In genomic region chr14:57675481-57675880, GRCm38 (mm10) we compare ENCODE assay signal across 22 mouse cellular contexts. TPM values are rescaled to one million over a fixed set of nuclear protein-coding genes. Genes with fewer than 3 reads are reported as not detected.
A peak's percentile ranks its signal among the peaks of the same experiment; 100 is the strongest.
DNase-seq lines count a peak whose midpoint lies in the region; ATAC-seq and TF ChIP-seq lines count a peak whose summit lies in the region.
"Had no signal": no experiment of that assay in that cellular context is flagged by ENCODE, and none has a peak within 500 bp of the region (broad histone marks: within the 10 kb centered on the region; RNA-seq: fewer than 3 reads in every experiment).

No protein-coding gene starts in this region.

- H3K4me3 ChIP-seq in embryonic facial prominence, embryonic 11.5 days (ENCODE audit: low read depth, low read length): no peak overlapping the region
- H3K4me3 ChIP-seq in embryonic facial prominence, embryonic 10.5 days: no peak overlapping the region
- H3K4me3 ChIP-seq in hindbrain, postnatal 0 days (ENCODE audit: low read length): no peak overlapping the region
- H3K4me3 ChIP-seq in hindbrain, embryonic 16.5 days (ENCODE audit: low read length): no peak overlapping the region
- H3K4me3 ChIP-seq in lung, postnatal 0 days (ENCODE audit: low read depth, low read length): no peak overlapping the region
- H3K4me3 ChIP-seq: forebrain, embryonic 12.5 days; heart, embryonic 15.5 days; hindbrain, embryonic 13.5 days had no signal

- no peak overlapping the region for H3K27ac ChIP-seq in embryonic facial prominence, embryonic 11.5 days (replicated peaks; ENCODE audit: low read depth, low read length)
- H3K27ac ChIP-seq in embryonic facial prominence, embryonic 10.5 days (replicated peaks): no peak overlapping the region
- no peak overlapping the region for H3K27ac ChIP-seq in hindbrain, postnatal 0 days
- no peak overlapping the region for H3K27ac ChIP-seq in hindbrain, embryonic 16.5 days (ENCODE audit: low read depth, low read length)
- no peak overlapping the region for H3K27ac ChIP-seq in lung, postnatal 0 days (ENCODE audit: low read length)
- H3K27ac ChIP-seq: forebrain, embryonic 12.5 days; heart, embryonic 15.5 days; hindbrain, embryonic 13.5 days had no signal

- peak; percentile 48 for DNase-seq in embryonic facial prominence, embryonic 11.5 days (ENCODE audit: low spot score)
- DNase-seq in embryonic facial prominence, embryonic 10.5 days (ENCODE audit: low spot score): no peak
- peak; percentile 17 for DNase-seq in hindbrain, postnatal 0 days (ENCODE audit: low spot score)
- DNase-seq in lung, postnatal 0 days (ENCODE audit: low spot score): peak; percentile 22
- DNase-seq in lung, postnatal 25 days (ENCODE audit: low spot score): no peak
- DNase-seq in brain, embryonic 18.5 days (ENCODE audit: low read depth, low spot score): peak; percentile 4
- no peak for DNase-seq in urinary bladder, adult 18-20 months (ENCODE audit: low spot score in 2 of 2)
- DNase-seq: adrenal gland, adult 2 months; adrenal gland, postnatal 25 days; cerebellum, adult 11-12 months; cerebellum, adult 9-10 months; cerebellum, postnatal 36 days; forebrain, postnatal 0 days; gastrocnemius, postnatal 36 days; heart, postnatal 14 days had no signal

- ATAC-seq in embryonic facial prominence, embryonic 11.5 days (replicated peaks; ENCODE audit: insufficient number of reproducible peaks, low FRiP score, low TSS enrichment, low read depth): no peak
- ATAC-seq in hindbrain, postnatal 0 days: no peak
- no peak for ATAC-seq in hindbrain, embryonic 16.5 days
- ATAC-seq in lung, postnatal 0 days: no peak
- ATAC-seq: forebrain, postnatal 0 days; intestine, embryonic 16.5 days had no signal

- 47% methylated on average over 2 of the region's 2 CpGs for WGBS in embryonic facial prominence, embryonic 11.5 days
- WGBS in embryonic facial prominence, embryonic 10.5 days: 58% methylated on average over 2 of the region's 2 CpGs
- 49% methylated on average over 2 of the region's 2 CpGs for WGBS in hindbrain, postnatal 0 days
- WGBS in hindbrain, embryonic 16.5 days: 56% methylated on average over 2 of the region's 2 CpGs
- WGBS in lung, postnatal 0 days: 34% methylated on average over 2 of the region's 2 CpGs

- no peaks in the 10 kb centered on the region for H3K4me1 ChIP-seq in embryonic facial prominence, embryonic 11.5 days (ENCODE audit: control insufficient read depth, insufficient read depth, low read length)
- no peaks in the 10 kb centered on the region for H3K4me1 ChIP-seq in embryonic facial prominence, embryonic 10.5 days
- H3K4me1 ChIP-seq in hindbrain, postnatal 0 days (ENCODE audit: insufficient read depth, low read length): no peaks in the 10 kb centered on the region
- no peaks in the 10 kb centered on the region for H3K4me1 ChIP-seq in hindbrain, embryonic 16.5 days (ENCODE audit: control insufficient read depth, insufficient read depth, low read depth, low read length)
- H3K4me1 ChIP-seq in lung, postnatal 0 days (ENCODE audit: insufficient read depth, low read depth, low read length): no peaks in the 10 kb centered on the region
- H3K4me1 ChIP-seq: forebrain, embryonic 12.5 days; heart, embryonic 15.5 days; hindbrain, embryonic 13.5 days had no signal

- no peak for TF ChIP-seq CTCF in hindbrain, postnatal 0 days (IDR thresholded peaks at IDR 0.05; ENCODE audit: low read depth)
- TF ChIP-seq CTCF in lung, postnatal 0 days (IDR thresholded peaks at IDR 0.05): no peak

- no peaks in the 10 kb centered on the region for H3K36me3 ChIP-seq in embryonic facial prominence, embryonic 11.5 days (replicated peaks; ENCODE audit: control insufficient read depth, insufficient read depth, low read depth, low read length)
- H3K36me3 ChIP-seq in embryonic facial prominence, embryonic 10.5 days (replicated peaks): no peaks in the 10 kb centered on the region
- H3K36me3 ChIP-seq in hindbrain, postnatal 0 days (ENCODE audit: insufficient read depth, low read length): no peaks in the 10 kb centered on the region
- H3K36me3 ChIP-seq in hindbrain, embryonic 16.5 days (ENCODE audit: control insufficient read depth, insufficient read depth, low read length): no peaks in the 10 kb centered on the region
- H3K36me3 ChIP-seq in lung, postnatal 0 days (ENCODE audit: insufficient read depth, low read length): no peaks in the 10 kb centered on the region
- H3K36me3 ChIP-seq: forebrain, embryonic 12.5 days; heart, embryonic 15.5 days; hindbrain, embryonic 13.5 days had no signal

- no peaks in the 10 kb centered on the region for H3K9me3 ChIP-seq in embryonic facial prominence, embryonic 11.5 days (replicated peaks; ENCODE audit: control insufficient read depth, low read length)
- H3K9me3 ChIP-seq in embryonic facial prominence, embryonic 10.5 days: no peaks in the 10 kb centered on the region
- H3K9me3 ChIP-seq in hindbrain, postnatal 0 days (ENCODE audit: low read length): no peaks in the 10 kb centered on the region
- no peaks in the 10 kb centered on the region for H3K9me3 ChIP-seq in hindbrain, embryonic 16.5 days (ENCODE audit: control insufficient read depth, low read length)
- no peaks in the 10 kb centered on the region for H3K9me3 ChIP-seq in lung, postnatal 0 days (ENCODE audit: low read length)
- H3K9me3 ChIP-seq: forebrain, embryonic 12.5 days; heart, embryonic 15.5 days; hindbrain, embryonic 13.5 days had no signal

- no peaks in the 10 kb centered on the region for H3K27me3 ChIP-seq in embryonic facial prominence, embryonic 11.5 days (ENCODE audit: control insufficient read depth, insufficient read depth, low read length)
- H3K27me3 ChIP-seq in embryonic facial prominence, embryonic 10.5 days (replicated peaks; ENCODE audit: low read depth, poor library complexity, severe bottlenecking): no peaks in the 10 kb centered on the region
- no peaks in the 10 kb centered on the region for H3K27me3 ChIP-seq in hindbrain, postnatal 0 days (ENCODE audit: insufficient read depth, low read length)
- H3K27me3 ChIP-seq in hindbrain, embryonic 16.5 days (replicated peaks; ENCODE audit: control insufficient read depth, insufficient read depth, low read length): no peaks in the 10 kb centered on the region
- H3K27me3 ChIP-seq in lung, postnatal 0 days (replicated peaks; ENCODE audit: insufficient read depth, low read length): no peaks in the 10 kb centered on the region
- H3K27me3 ChIP-seq: CH12.LX; forebrain, embryonic 12.5 days; heart, embryonic 15.5 days; hindbrain, embryonic 13.5 days had no signal

- no peak for TF ChIP-seq EP300 in lung, postnatal 0 days (IDR thresholded peaks at IDR 0.05)

- no peak overlapping the region for H3K9ac ChIP-seq in embryonic facial prominence, embryonic 11.5 days (replicated peaks; ENCODE audit: low read length)
- H3K9ac ChIP-seq in hindbrain, postnatal 0 days (replicated peaks; ENCODE audit: low read length): no peak overlapping the region
- H3K9ac ChIP-seq in hindbrain, embryonic 16.5 days (ENCODE audit: low read depth, low read length): no peak overlapping the region
- no peak overlapping the region for H3K9ac ChIP-seq in lung, postnatal 0 days (replicated peaks; ENCODE audit: low read depth)
- H3K9ac ChIP-seq: forebrain, embryonic 12.5 days; forebrain, postnatal 0 days; heart, embryonic 15.5 days; hindbrain, embryonic 13.5 days had no signal

- H3K4me2 ChIP-seq in embryonic facial prominence, embryonic 11.5 days (ENCODE audit: low read depth, low read length): no peak overlapping the region
- H3K4me2 ChIP-seq in hindbrain, postnatal 0 days (ENCODE audit: low read depth, low read length): no peak overlapping the region
- no peak overlapping the region for H3K4me2 ChIP-seq in hindbrain, embryonic 16.5 days (ENCODE audit: low read length)
- no peak overlapping the region for H3K4me2 ChIP-seq in lung, postnatal 0 days (replicated peaks; ENCODE audit: low read depth, low read length)
- H3K4me2 ChIP-seq: forebrain, embryonic 12.5 days; heart, embryonic 11.5 days; heart, embryonic 15.5 days; hindbrain, embryonic 13.5 days had no signal

RNA-seq across cellular contexts. Expression of gene Xpo4, which starts 10.3 kb away (rescaled TPM):
- 37.0 and 38.0 TPM in 2 replicates for polyA plus RNA-seq in embryonic facial prominence, embryonic 11.5 days (2014; fragmentation: Nextera tagmentation; extraction: Ambion mirVana)
- 30.0 and 32.9 TPM in 2 replicates for polyA plus RNA-seq in embryonic facial prominence, embryonic 10.5 days (2016; fragmentation: Nextera tagmentation; extraction: Ambion mirVana)
- total RNA-seq in hindbrain, postnatal 0 days (2014; rRNA removed): 10.1 and 13.3 TPM in 2 replicates
- polyA plus RNA-seq in hindbrain, postnatal 0 days (2015; fragmentation: Nextera tagmentation; extraction: Ambion mirVana): 11.9 and 12.4 TPM in 2 replicates
- 9.8 and 11.0 TPM in 2 replicates for polyA plus RNA-seq in hindbrain, embryonic 16.5 days (2015; fragmentation: Nextera tagmentation; extraction: Ambion mirVana)
- 6.4 and 7.0 TPM in 2 replicates for polyA plus RNA-seq in lung, postnatal 0 days (2015; fragmentation: Nextera tagmentation; extraction: Ambion mirVana)

Comparison
In these comparisons a context has a peak if more than half of its experiments do, and no peak if none do; other contexts are left out.
1. DNase-seq: peak in embryonic facial prominence, embryonic 11.5 days (single experiment), hindbrain, postnatal 0 days (single experiment), lung, postnatal 0 days (single experiment) and brain, embryonic 18.5 days (single experiment); none in embryonic facial prominence, embryonic 10.5 days (single experiment), lung, postnatal 25 days (single experiment) and urinary bladder, adult 18-20 months (0 of 2).